Mouse (Mus musculus) limb, embryonic 10.5 days (tissue): ENCODE data around the gene Plac8. TPM values are rescaled to one million over a fixed set of nuclear protein-coding genes. Genes with fewer than 3 reads are reported as not detected.

Experiments
- DNase-seq: peaks from one replicate; pipeline ENCODE4 v3.0.0-alpha.2; 2017; ENCODE audit warnings: low spot score
- H3K27ac ChIP-seq: fragments of 300-500 bp; sonication (generic); 2 replicates; pipeline ENCODE4 v1.5.1; 2016; ENCODE audit warnings: mild to moderate bottlenecking
- H3K27me3 ChIP-seq: fragments of 300-500 bp; sonication (generic); 2 replicates; pipeline ENCODE4 v1.6.1; 2016; ENCODE audit warnings: low read depth, mild to moderate bottlenecking; ENCODE audit not compliant: poor library complexity, severe bottlenecking
- H3K36me3 ChIP-seq: fragments of 300-500 bp; sonication (generic); 2 replicates; pipeline ENCODE4 v1.6.1; 2016; ENCODE audit warnings: mild to moderate bottlenecking, moderate library complexity
- H3K4me1 ChIP-seq: fragments of 300-500 bp; sonication (generic); 2 replicates; pipeline ENCODE4 v1.6.1; 2016
- H3K4me3 ChIP-seq: fragments of 300-500 bp; sonication (generic); 2 replicates; pipeline ENCODE4 v1.5.1; 2016; ENCODE audit warnings: mild to moderate bottlenecking, moderate library complexity
- H3K9me3 ChIP-seq: fragments of 300-500 bp; sonication (generic); replicated peaks from 2 replicates; pipeline ENCODE4 v1.6.1; 2016; ENCODE audit warnings: mild to moderate bottlenecking
- whole genome bisulfite sequencing: fragments of 180-500 bp; shearing (Covaris S2); methylation state at CpG from one replicate; pipeline ENCODE4 v1.1.7; 2016; 5-methylcytosine and 5-hydroxymethylcytosine counted together
- polyA plus RNA-seq: library from polyadenylated mRNA; unstranded; fragments of >200 nt; fragmentation: Nextera tagmentation; extraction: Ambion mirVana; gene quantifications from 2 replicates; pipeline ENCODE4 v1.2.1, GENCODE M21; 2016

Gene Plac8
- polyA plus RNA-seq, 1 experiment from 2014 or later, result 2.7 TPM

GRCm38 (mm10) chr5:100569997-100570595 lies 1.9 kb downstream of the Plac8 start:
- Histone ChIP-seq H3K27me3 (no peaks in the 10 kb centered on the region), H3K36me3 (no peaks in the 10 kb centered on the region), H3K9me3 (no peaks in the 10 kb centered on the region), H3K4me3 (no peak overlapping the region), H3K4me1 (peaks cover 4% of the 10 kb centered on the region; the same call in 1 of the 2 replicates), H3K27ac (no peak overlapping the region)
- no peak for DNase-seq
- WGBS, result 79% methylated on average over 13 of the region's 13 CpGs

- DNase-seq, result no peak
- no peaks in the 10 kb centered on the region for H3K27me3 ChIP-seq
- no peak overlapping the region for H3K27ac ChIP-seq
- no peaks in the 10 kb centered on the region for H3K36me3 ChIP-seq
- peaks cover 4% of the 10 kb centered on the region; the same call in 1 of the 2 replicates for H3K4me1 ChIP-seq
- 80% methylated on average over 18 of the region's 18 CpGs for WGBS
- no peaks in the 10 kb centered on the region for H3K9me3 ChIP-seq
- no peak overlapping the region for H3K4me3 ChIP-seq
Observed at GRCm38 (mm10) chr5:100569250-100569934, 2.7 kb downstream of the Plac8 start.

- H3K27me3 ChIP-seq, result no peaks in the 10 kb centered on the region
- no peak for DNase-seq
- 83% methylated on average over 3 of the region's 3 CpGs for WGBS
Observed at GRCm38 (mm10) chr5:100568802-100569201, 3.2 kb downstream of the Plac8 start.

GRCm38 (mm10) chr5:100568177-100568576 lies 3.9 kb downstream of the Plac8 start:
- no peaks in the 10 kb centered on the region for H3K27me3 ChIP-seq
- no peak for DNase-seq

More at GRCm38 (mm10) chr5:100568802-100569201, 3.2 kb downstream of the Plac8 start:
- H3K4me3 ChIP-seq, result no peak overlapping the region
- H3K4me1 ChIP-seq, result peaks cover 4% of the 10 kb centered on the region; the same call in 1 of the 2 replicates
- H3K9me3 ChIP-seq, result no peaks in the 10 kb centered on the region
- no peaks in the 10 kb centered on the region for H3K36me3 ChIP-seq
- no peak overlapping the region for H3K27ac ChIP-seq

GRCm38 (mm10) chr5:100567258-100568032 lies 4.6 kb downstream of the Plac8 start:
- no peaks in the 10 kb centered on the region for H3K9me3 ChIP-seq
- H3K36me3 ChIP-seq, result no peaks in the 10 kb centered on the region
- peaks cover 4% of the 10 kb centered on the region; the same call in 1 of the 2 replicates for H3K4me1 ChIP-seq
- H3K4me3 ChIP-seq, result no peak overlapping the region
- DNase-seq, result no peak
- H3K27me3 ChIP-seq, result no peaks in the 10 kb centered on the region
- no peak overlapping the region for H3K27ac ChIP-seq
- WGBS, result 85% methylated on average over 13 of the region's 13 CpGs

More at GRCm38 (mm10) chr5:100568177-100568576, 3.9 kb downstream of the Plac8 start:
- Histone ChIP-seq H3K27ac (no peak overlapping the region), H3K4me3 (no peak overlapping the region), H3K9me3 (no peaks in the 10 kb centered on the region), H3K4me1 (peaks cover 4% of the 10 kb centered on the region; the same call in 1 of the 2 replicates), H3K36me3 (no peaks in the 10 kb centered on the region)
- 75% methylated on average over 8 of the region's 8 CpGs for WGBS

- Histone ChIP-seq H3K9me3 (no peaks in the 10 kb centered on the region), H3K36me3 (no peaks in the 10 kb centered on the region), H3K4me3 (no peak overlapping the region), H3K27me3 (no peaks in the 10 kb centered on the region), H3K27ac (no peak overlapping the region), H3K4me1 (peaks cover 4% of the 10 kb centered on the region; the same call in 1 of the 2 replicates)
- 81% methylated on average over 2 of the region's 2 CpGs for WGBS
- DNase-seq, result no peak
Observed at GRCm38 (mm10) chr5:100566798-100567197, 5.2 kb downstream of the Plac8 start.

- Histone ChIP-seq H3K4me3 (no peak overlapping the region), H3K36me3 (no peaks in the 10 kb centered on the region), H3K27ac (no peak overlapping the region), H3K4me1 (no peaks in the 10 kb centered on the region), H3K27me3 (no peaks in the 10 kb centered on the region), H3K9me3 (no peaks in the 10 kb centered on the region)
- 88% methylated on average over 9 of the region's 9 CpGs for WGBS
- no peak for DNase-seq
Observed at GRCm38 (mm10) chr5:100562702-100563101, 9.3 kb downstream of the Plac8 start.

- 95% methylated on average over 7 of the region's 7 CpGs for WGBS
- Histone ChIP-seq H3K9me3 (no peaks in the 10 kb centered on the region), H3K36me3 (no peaks in the 10 kb centered on the region), H3K27ac (no peak overlapping the region), H3K4me1 (no peaks in the 10 kb centered on the region), H3K4me3 (no peak overlapping the region), H3K27me3 (no peaks in the 10 kb centered on the region)
- DNase-seq, result no peak
Observed at GRCm38 (mm10) chr5:100559357-100559756, 12.7 kb downstream of the Plac8 start.

GRCm38 (mm10) chr5:100558783-100559182 lies 13.3 kb downstream of the Plac8 start:
- WGBS, result 86% methylated on average over 3 of the region's 3 CpGs
- H3K27me3 ChIP-seq, result no peaks in the 10 kb centered on the region
- H3K9me3 ChIP-seq, result no peaks in the 10 kb centered on the region
- no peak overlapping the region for H3K4me3 ChIP-seq
- no peak for DNase-seq
- H3K27ac ChIP-seq, result no peak overlapping the region
- H3K4me1 ChIP-seq, result no peaks in the 10 kb centered on the region
- H3K36me3 ChIP-seq, result no peaks in the 10 kb centered on the region

- no peaks in the 10 kb centered on the region for H3K27me3 ChIP-seq
- WGBS, result 81% methylated on average over 9 of the region's 9 CpGs
- H3K9me3 ChIP-seq, result no peaks in the 10 kb centered on the region
- no peaks in the 10 kb centered on the region for H3K36me3 ChIP-seq
- H3K4me1 ChIP-seq, result no peaks in the 10 kb centered on the region
- no peak overlapping the region for H3K4me3 ChIP-seq
- H3K27ac ChIP-seq, result no peak overlapping the region
- no peak for DNase-seq
Observed at GRCm38 (mm10) chr5:100557537-100557936, 14.5 kb downstream of the Plac8 start.

GRCm38 (mm10) chr5:100557019-100557418 lies 15.0 kb downstream of the Plac8 start:
- Histone ChIP-seq H3K27me3 (no peaks in the 10 kb centered on the region), H3K4me3 (no peak overlapping the region), H3K4me1 (no peaks in the 10 kb centered on the region), H3K27ac (no peak overlapping the region), H3K36me3 (no peaks in the 10 kb centered on the region), H3K9me3 (no peaks in the 10 kb centered on the region)
- WGBS, result 93% methylated on average over 14 of the region's 14 CpGs
- no peak for DNase-seq

GRCm38 (mm10) chr5:100553426-100553825 lies 18.6 kb downstream of the Plac8 start:
- no peaks in the 10 kb centered on the region for H3K9me3 ChIP-seq
- no peak overlapping the region for H3K27ac ChIP-seq
- H3K36me3 ChIP-seq, result peaks cover 19% of the 10 kb centered on the region
- H3K27me3 ChIP-seq, result no peaks in the 10 kb centered on the region
- WGBS, result 72% methylated on average over 8 of the region's 8 CpGs
- no peaks in the 10 kb centered on the region for H3K4me1 ChIP-seq
- H3K4me3 ChIP-seq, result no peak overlapping the region
- no peak for DNase-seq

GRCm38 (mm10) chr5:100551952-100552351 lies 20.1 kb downstream of the Plac8 start:
- Histone ChIP-seq H3K27me3 (no peaks in the 10 kb centered on the region), H3K9me3 (no peaks in the 10 kb centered on the region), H3K27ac (no peak overlapping the region), H3K4me3 (no peak overlapping the region), H3K4me1 (no peaks in the 10 kb centered on the region), H3K36me3 (peaks cover 34% of the 10 kb centered on the region)
- WGBS, result 73% methylated on average over 2 of the region's 2 CpGs
- no peak for DNase-seq
